Mouse (Mus musculus): ENCODE results near the gene St14.
"Not testable (repeated sequence)": the region's sequence is repeated elsewhere in the genome, so short reads cannot be mapped to it uniquely, and the experiment has no call there.

Gene St14

GRCm38 (mm10) chr9:31131205-31131968 is at the start of gene St14:
St14 (minus strand) TSS chr9:31131853.
- peak; percentile 27 for DNase-seq (ENCODE audit: low spot score)

- DNase-seq (ENCODE audit: low spot score): no peak
These were observed 46.0 kb upstream of the St14 start for GRCm38 (mm10) chr9:31177692-31178091.

- DNase-seq (ENCODE audit: low spot score): no peak
These were observed 44.9 kb upstream of the St14 start for GRCm38 (mm10) chr9:31176379-31177130.

GRCm38 (mm10) chr9:31175978-31176377 is 44.3 kb upstream of the St14 start:
- no peak for DNase-seq (ENCODE audit: low spot score)

- DNase-seq (ENCODE audit: low spot score): no peak
These were observed 43.7 kb upstream of the St14 start for GRCm38 (mm10) chr9:31175346-31175745.

GRCm38 (mm10) chr9:31168356-31169093 is 36.9 kb upstream of the St14 start:
- no peak for DNase-seq (ENCODE audit: low spot score)

- DNase-seq (ENCODE audit: low spot score): no peak
These were observed 35.7 kb upstream of the St14 start for GRCm38 (mm10) chr9:31167305-31167704.

GRCm38 (mm10) chr9:31165505-31165904 is 33.9 kb upstream of the St14 start:
- DNase-seq (ENCODE audit: low spot score): not testable (repeated sequence)

GRCm38 (mm10) chr9:31163327-31163726 is 31.7 kb upstream of the St14 start:
- DNase-seq (ENCODE audit: low spot score): no peak

- no peak for DNase-seq (ENCODE audit: low spot score)
These were observed 31.3 kb upstream of the St14 start for GRCm38 (mm10) chr9:31162911-31163310.

- DNase-seq (ENCODE audit: low spot score): peak; percentile 47
These were observed 28.3 kb upstream of the St14 start for GRCm38 (mm10) chr9:31159910-31160309.

GRCm38 (mm10) chr9:31156594-31156993 is 24.9 kb upstream of the St14 start:
- DNase-seq (ENCODE audit: low spot score): no peak

GRCm38 (mm10) chr9:31151050-31151449 is 19.4 kb upstream of the St14 start:
- DNase-seq (ENCODE audit: low spot score): peak; percentile 37

- no peak for DNase-seq (ENCODE audit: low spot score)
These were observed 16.5 kb upstream of the St14 start for GRCm38 (mm10) chr9:31148135-31148534.

GRCm38 (mm10) chr9:31145272-31145925 is 13.7 kb upstream of the St14 start:
- no peak for DNase-seq (ENCODE audit: low spot score)

GRCm38 (mm10) chr9:31142924-31143323 is 11.3 kb upstream of the St14 start:
- DNase-seq (ENCODE audit: low spot score): no peak

- no peak for DNase-seq (ENCODE audit: low spot score)
These were observed 1.5 kb upstream of the St14 start for GRCm38 (mm10) chr9:31133131-31133530.

GRCm38 (mm10) chr9:31130357-31131204 is 1.1 kb downstream of the St14 start:
- DNase-seq (ENCODE audit: low spot score): peak; percentile 26

- DNase-seq (ENCODE audit: low spot score): no peak
These were observed 1.7 kb downstream of the St14 start for GRCm38 (mm10) chr9:31129956-31130355.

- no peak for DNase-seq (ENCODE audit: low spot score)
These were observed 3.7 kb downstream of the St14 start for GRCm38 (mm10) chr9:31127876-31128465.

GRCm38 (mm10) chr9:31126079-31126478 is 5.6 kb downstream of the St14 start:
- no peak for DNase-seq (ENCODE audit: low spot score)

Measured in embryo, embryonic 10 days (tissue).